Mouse (Mus musculus) bone marrow macrophage, adult 2 months (primary cell): ENCODE results near the gene Ceacam9. TPM values are rescaled to one million over a fixed set of nuclear protein-coding genes. Genes with fewer than 3 reads are reported as not detected.
A peak's percentile ranks its signal among the peaks of the same experiment; 100 is the strongest.
"Not testable (repeated sequence)": the region's sequence is repeated elsewhere in the genome, so short reads cannot be mapped to it uniquely, and the experiment has no call there.

Source experiments
- H3K27ac ChIP-seq: 2 replicates; pipeline ENCODE4 v1.5.1; 2012; ENCODE audit warnings: low read depth, low read length; ENCODE audit not compliant: insufficient read depth
- H3K4me1 ChIP-seq: 2 replicates; pipeline ENCODE4 v1.6.1; 2012; ENCODE audit warnings: low read length; ENCODE audit not compliant: control insufficient read depth, insufficient read depth
- H3K4me3 ChIP-seq: 2 replicates; pipeline ENCODE4 v1.5.1; 2012; ENCODE audit warnings: mild to moderate bottlenecking, low read length, moderate library complexity; ENCODE audit not compliant: insufficient read depth
- CTCF ChIP-seq: IDR thresholded peaks from 2 replicates; pipeline ENCODE4 v1.5.1; 2012; ENCODE audit warnings: low read depth, mild to moderate bottlenecking, low read length, moderate library complexity
- POLR2A ChIP-seq: IDR thresholded peaks from 2 replicates; pipeline ENCODE4 v1.6.1; 2012; ENCODE audit warnings: mild to moderate bottlenecking, low read depth, low read length, borderline replicate concordance
- polyA plus RNA-seq: library from polyadenylated mRNA; stranded (reverse); fragments of >200 nt; gene quantifications from 2 replicates; pipeline ENCODE4 v1.2.4, GENCODE M21; 2012; ENCODE audit not compliant: missing spikeins, insufficient read depth, insufficient read length

The Ceacam9 gene
- not detected in 2 replicates for polyA plus RNA-seq

- no peak within 1 kb of the TSS for H3K27ac ChIP-seq
- H3K4me3 ChIP-seq, result no peak within 1 kb of the TSS
- TF ChIP-seq POLR2A (no peak), CTCF (no peak)
- no peaks in the 10 kb centered on the region for H3K4me1 ChIP-seq
Measured at GRCm38 (mm10) chr7:16721629-16722028, at the start of gene Ceacam9. TSS of gene Ceacam9 (plus strand) at chr7:16721929.

GRCm38 (mm10) chr7:16673823-16674222 lies 47.9 kb upstream of the Ceacam9 start:
- TF ChIP-seq POLR2A (no peak), CTCF (no peak)
- Histone ChIP-seq H3K4me3 (no peak overlapping the region), H3K4me1 (no peaks in the 10 kb centered on the region)

GRCm38 (mm10) chr7:16674699-16675098 lies 47.0 kb upstream of the Ceacam9 start:
- not testable (repeated sequence) for H3K4me1 ChIP-seq, H3K27ac ChIP-seq, H3K4me3 ChIP-seq

More at GRCm38 (mm10) chr7:16673823-16674222, 47.9 kb upstream of the Ceacam9 start:
- no peak overlapping the region for H3K27ac ChIP-seq

GRCm38 (mm10) chr7:16675605-16676004 lies 46.1 kb upstream of the Ceacam9 start, which contains the start of gene Ceacam15:
TSS of gene Ceacam15 (minus strand) at chr7:16675705.
- TF ChIP-seq CTCF (no peak), POLR2A (no peak)

GRCm38 (mm10) chr7:16680194-16680593 lies 41.5 kb upstream of the Ceacam9 start:
- H3K27ac ChIP-seq, H3K4me3 ChIP-seq, H3K4me1 ChIP-seq: not testable (repeated sequence)

More at GRCm38 (mm10) chr7:16675605-16676004, 46.1 kb upstream of the Ceacam9 start, which contains the start of gene Ceacam15:
- H3K4me3 ChIP-seq, result no peak within 1 kb of the TSS
- H3K4me1 ChIP-seq, result no peaks in the 10 kb centered on the region
- H3K27ac ChIP-seq, result no peak within 1 kb of the TSS

- no peaks in the 10 kb centered on the region for H3K4me1 ChIP-seq
- no peak overlapping the region for H3K27ac ChIP-seq
Measured at GRCm38 (mm10) chr7:16689196-16689595, 32.5 kb upstream of the Ceacam9 start.

GRCm38 (mm10) chr7:16695025-16695424 lies 26.7 kb upstream of the Ceacam9 start:
- Histone ChIP-seq H3K4me3 (no peak overlapping the region), H3K4me1 (peaks cover 2% of the 10 kb centered on the region), H3K27ac (no peak overlapping the region)
- TF ChIP-seq POLR2A, result no peak
- no peak for TF ChIP-seq CTCF

More at GRCm38 (mm10) chr7:16689196-16689595, 32.5 kb upstream of the Ceacam9 start:
- no peak for TF ChIP-seq POLR2A
- TF ChIP-seq CTCF, result no peak
- no peak overlapping the region for H3K4me3 ChIP-seq

- H3K4me1 ChIP-seq, result peaks cover 16% of the 10 kb centered on the region
- no peak overlapping the region for H3K4me3 ChIP-seq
- TF ChIP-seq CTCF (no peak; the same call in 1 of the 2 replicates), POLR2A (no peak)
- H3K27ac ChIP-seq, result no peak overlapping the region
Measured at GRCm38 (mm10) chr7:16699042-16699441, 22.7 kb upstream of the Ceacam9 start.

GRCm38 (mm10) chr7:16700583-16700982 lies 21.1 kb upstream of the Ceacam9 start:
- Histone ChIP-seq H3K4me1 (peaks cover 16% of the 10 kb centered on the region), H3K4me3 (no peak overlapping the region), H3K27ac (peak overlapping the region; percentile 52)
- no peak for TF ChIP-seq CTCF
- no peak for TF ChIP-seq POLR2A

GRCm38 (mm10) chr7:16706385-16706784 lies 15.3 kb upstream of the Ceacam9 start:
- H3K27ac ChIP-seq, result no peak overlapping the region
- TF ChIP-seq POLR2A, result no peak
- TF ChIP-seq CTCF, result no peak
- H3K4me3 ChIP-seq, result no peak overlapping the region

GRCm38 (mm10) chr7:16708244-16708643 lies 13.5 kb upstream of the Ceacam9 start:
- no peaks in the 10 kb centered on the region for H3K4me1 ChIP-seq
- TF ChIP-seq CTCF (no peak), POLR2A (no peak)
- H3K27ac ChIP-seq, result no peak overlapping the region
- H3K4me3 ChIP-seq, result no peak overlapping the region

More at GRCm38 (mm10) chr7:16706385-16706784, 15.3 kb upstream of the Ceacam9 start:
- peaks cover under 1% of the 10 kb centered on the region for H3K4me1 ChIP-seq
